Mouse (Mus musculus) stomach, embryonic 15.5 days (tissue): ENCODE data around the gene Olfr601. TPM values are rescaled to one million over a fixed set of nuclear protein-coding genes. Genes with fewer than 3 reads are reported as not detected.
"Not testable (repeated sequence)": the region's sequence is repeated elsewhere in the genome, so short reads cannot be mapped to it uniquely, and the experiment has no call there.

Source experiments
- ATAC-seq: fragments of 200-750 bp; cut with Nextera tagmentation; 2 replicates; pipeline ENCODE4 v1.8.0; 2017; ENCODE audit warnings: low read depth, moderate number of reproducible peaks, moderate TSS enrichment; ENCODE audit not compliant: insufficient read depth, low FRiP score
- H3K27ac ChIP-seq: fragments of 300-500 bp; sonication (generic); 2 replicates; pipeline ENCODE4 v1.5.1; 2015; ENCODE audit warnings: mild to moderate bottlenecking, inconsistent platforms
- H3K27me3 ChIP-seq: fragments of 300-500 bp; sonication (generic); replicated peaks from 2 replicates; pipeline ENCODE4 v1.6.1; 2015; ENCODE audit warnings: inconsistent platforms
- H3K36me3 ChIP-seq: fragments of 300-500 bp; sonication (generic); 2 replicates; pipeline ENCODE4 v1.6.1; 2015; ENCODE audit warnings: inconsistent platforms
- H3K4me1 ChIP-seq: fragments of 300-500 bp; sonication (generic); 2 replicates; pipeline ENCODE4 v1.6.1; 2015; ENCODE audit warnings: inconsistent platforms
- H3K4me2 ChIP-seq: fragments of 300-500 bp; sonication (generic); 2 replicates; pipeline ENCODE4 v1.6.1; 2015; ENCODE audit warnings: mild to moderate bottlenecking, inconsistent platforms
- H3K4me3 ChIP-seq: fragments of 300-500 bp; sonication (generic); replicated peaks from 2 replicates; pipeline ENCODE4 v1.5.1; 2015; ENCODE audit warnings: inconsistent platforms
- H3K9ac ChIP-seq: fragments of 300-500 bp; sonication (generic); 2 replicates; pipeline ENCODE4 v1.6.1; 2015; ENCODE audit warnings: inconsistent platforms
- H3K9me3 ChIP-seq: fragments of 300-500 bp; sonication (generic); 2 replicates; pipeline ENCODE4 v1.6.1; 2016; ENCODE audit warnings: inconsistent platforms
- WGBS: fragments of 180-500 bp; shearing (Covaris S2); methylation state at CpG from one replicate; pipeline ENCODE4 v1.1.7; 2015; 5-methylcytosine and 5-hydroxymethylcytosine counted together
- polyA plus RNA-seq: library from polyadenylated mRNA; unstranded; fragments of >200 nt; fragmentation: Nextera tagmentation; extraction: Ambion mirVana; gene quantifications from 2 replicates; pipeline ENCODE4 v1.2.1, GENCODE M21; 2015

Olfr601 gene
- polyA plus RNA-seq = not detected in 2 replicates

DNA sequence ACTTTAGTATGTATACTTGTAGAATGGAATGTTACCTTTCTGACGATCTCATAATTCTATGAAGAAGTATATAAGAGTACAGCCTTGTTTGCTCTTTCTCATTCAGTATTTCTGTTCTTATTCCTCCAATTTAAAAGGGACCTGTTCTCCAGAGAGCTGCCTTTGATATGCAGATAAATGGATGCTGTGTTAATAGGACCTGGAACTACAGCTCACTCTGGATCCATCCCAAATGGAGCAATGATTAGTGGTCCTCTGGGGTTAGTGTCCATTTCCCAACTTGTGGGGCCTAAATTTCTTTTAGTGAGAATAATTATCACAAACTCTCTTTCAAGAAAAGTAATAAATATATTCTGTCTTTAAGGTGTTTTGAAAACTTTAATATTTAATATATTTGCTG is at the start of gene Olfr601:
Gene Olfr601, minus strand, starts transcription at position 101 of the 400 bp plus-strand sequence.
- Histone ChIP-seq H3K27me3 (no peaks in the 10 kb centered on the region), H3K4me2 (no peak within 1 kb of the TSS), H3K4me3 (no peak within 1 kb of the TSS), H3K4me1 (no peaks in the 10 kb centered on the region), H3K9ac (no peak within 1 kb of the TSS), H3K9me3 (no peaks in the 10 kb centered on the region), H3K36me3 (no peaks in the 10 kb centered on the region), H3K27ac (no peak within 1 kb of the TSS)
- ATAC-seq = no peak
- WGBS = 95% methylated on average over 1 of the region's 1 CpGs

DNA sequence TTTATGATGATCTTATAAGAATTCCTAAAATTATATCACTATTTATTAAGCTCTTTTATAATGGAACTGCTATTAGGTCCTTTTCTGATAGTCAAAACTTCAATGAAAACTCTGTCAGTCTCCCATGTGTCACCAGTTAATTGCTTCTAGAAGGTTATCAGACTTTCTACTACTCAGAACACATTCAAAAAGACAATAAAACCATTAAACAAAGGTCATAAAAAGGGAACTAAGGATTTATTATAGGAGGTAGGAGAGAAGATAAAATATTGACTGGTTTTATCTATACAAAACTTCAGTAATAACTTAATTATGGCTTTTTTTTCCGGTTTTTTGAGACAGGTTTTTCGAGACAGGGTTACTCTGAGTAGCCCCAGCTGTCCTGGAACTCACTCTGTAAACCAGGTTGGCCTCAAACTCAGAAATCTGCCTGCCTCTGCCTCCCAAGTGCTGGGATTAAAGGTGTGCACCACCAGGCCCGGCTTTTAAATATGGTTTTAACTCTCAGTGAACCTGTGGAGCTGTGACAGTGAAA is 44.1 kb upstream of the Olfr601 start:
- H3K9me3 ChIP-seq, H3K27ac ChIP-seq, H3K4me2 ChIP-seq, H3K9ac ChIP-seq, ATAC-seq, H3K4me1 ChIP-seq, H3K4me3 ChIP-seq, H3K27me3 ChIP-seq, H3K36me3 ChIP-seq: not testable (repeated sequence)
- WGBS = 71% methylated on average over 3 of the region's 3 CpGs

DNA sequence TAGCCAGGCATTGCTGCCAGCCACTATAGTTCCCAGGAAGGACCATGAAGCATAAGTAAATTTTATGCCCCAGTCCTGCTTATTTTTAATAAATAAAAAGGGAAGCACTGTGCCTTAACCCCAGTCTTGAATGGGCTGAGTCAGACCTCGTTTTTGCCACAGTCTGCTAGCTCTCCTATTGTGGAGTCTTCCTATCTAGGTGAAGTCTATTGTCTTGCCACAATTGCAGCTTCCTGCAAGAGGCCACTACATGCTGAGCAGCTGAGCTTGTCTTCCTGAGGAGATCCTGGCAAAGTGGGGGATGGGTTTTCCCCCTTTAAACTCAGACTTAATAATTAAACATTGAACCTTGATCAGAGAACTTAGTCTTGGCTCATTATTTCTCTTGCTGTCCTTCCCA is 36.5 kb upstream of the Olfr601 start:
- Histone ChIP-seq H3K4me1 (no peaks in the 10 kb centered on the region), H3K9ac (no peak overlapping the region), H3K36me3 (no peaks in the 10 kb centered on the region), H3K27me3 (no peaks in the 10 kb centered on the region), H3K9me3 (no peaks in the 10 kb centered on the region), H3K27ac (no peak overlapping the region), H3K4me2 (no peak overlapping the region), H3K4me3 (no peak overlapping the region)
- 9% methylated on average over 1 of the region's 1 CpGs for WGBS
- ATAC-seq = no peak

DNA sequence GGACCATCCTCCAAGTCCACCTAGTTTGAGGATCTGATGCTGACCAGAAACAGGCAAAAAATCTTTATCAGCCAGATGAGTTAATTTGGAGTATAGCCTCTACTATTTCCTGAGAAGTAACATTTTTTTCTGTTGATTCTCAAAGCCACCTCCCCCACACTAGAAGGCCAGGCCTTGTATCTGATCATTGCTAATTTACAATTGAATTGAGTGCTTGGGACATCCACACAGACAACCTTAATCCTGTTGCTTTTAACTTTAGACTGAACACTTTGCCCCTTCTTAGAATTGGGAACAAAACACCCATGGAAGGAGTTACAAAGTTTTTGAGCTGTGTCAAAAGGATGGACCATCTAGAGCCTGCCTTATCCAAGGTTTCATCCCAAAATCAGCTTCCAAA is 35.3 kb upstream of the Olfr601 start:
- no peak for ATAC-seq
- Histone ChIP-seq H3K9me3 (no peaks in the 10 kb centered on the region), H3K9ac (no peak overlapping the region)

DNA sequence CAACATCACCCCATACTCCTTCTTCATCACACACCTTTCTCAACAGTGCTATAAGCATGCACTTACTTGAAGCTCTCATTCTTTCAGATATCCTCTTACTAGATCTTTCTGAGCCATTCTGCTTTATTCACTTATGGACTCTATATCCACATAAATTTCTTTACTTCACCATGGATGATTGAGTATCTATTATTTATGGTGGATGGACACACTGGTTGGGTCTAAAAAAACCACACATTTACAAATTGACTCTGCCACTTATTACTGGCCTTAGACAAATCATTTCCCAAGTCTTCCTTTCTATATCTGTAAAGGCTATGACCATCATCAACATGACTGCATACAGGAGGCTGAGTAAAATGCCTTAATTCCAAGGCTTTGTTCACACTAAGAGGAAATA is 23.6 kb upstream of the Olfr601 start, which contains the start of gene Olfr603:
Gene Olfr603, minus strand, starts transcription at position 101 of the 400 bp plus-strand sequence.
- Histone ChIP-seq H3K9ac (no peak within 1 kb of the TSS), H3K4me2 (no peak within 1 kb of the TSS), H3K27me3 (no peaks in the 10 kb centered on the region), H3K4me3 (no peak within 1 kb of the TSS), H3K36me3 (no peaks in the 10 kb centered on the region), H3K27ac (no peak within 1 kb of the TSS), H3K9me3 (no peaks in the 10 kb centered on the region), H3K4me1 (no peaks in the 10 kb centered on the region)
- ATAC-seq = no peak

More for the DNA sequence above, 35.3 kb upstream of the Olfr601 start:
- Histone ChIP-seq H3K27ac (no peak overlapping the region), H3K4me1 (no peaks in the 10 kb centered on the region), H3K27me3 (no peaks in the 10 kb centered on the region), H3K4me2 (no peak overlapping the region), H3K36me3 (no peaks in the 10 kb centered on the region), H3K4me3 (no peak overlapping the region)

DNA sequence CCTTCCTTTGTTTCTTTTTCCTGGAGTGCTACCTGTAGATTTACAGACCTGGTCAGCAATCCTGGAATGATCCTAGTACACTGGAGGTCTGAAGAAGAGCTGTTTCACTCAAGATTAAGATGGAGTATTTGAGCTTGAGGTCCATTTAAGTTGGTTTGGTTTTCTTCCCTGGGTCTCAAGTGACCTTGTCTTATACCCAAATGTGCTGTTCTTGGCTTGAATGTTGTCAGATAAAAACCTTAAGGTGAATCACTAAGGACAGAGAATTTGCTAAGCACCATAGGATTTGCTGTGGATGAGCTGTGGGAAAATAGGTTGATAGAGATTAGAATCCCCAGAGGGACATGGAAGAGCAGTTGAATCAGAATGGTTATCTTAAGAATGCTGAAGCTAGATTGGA is 12.9 kb downstream of the Olfr601 start, which contains the start of gene Olfr600:
Gene Olfr600, minus strand, starts transcription at position 101 of the 400 bp plus-strand sequence.
- no peak for ATAC-seq
- H3K9ac ChIP-seq = no peak within 1 kb of the TSS

DNA sequence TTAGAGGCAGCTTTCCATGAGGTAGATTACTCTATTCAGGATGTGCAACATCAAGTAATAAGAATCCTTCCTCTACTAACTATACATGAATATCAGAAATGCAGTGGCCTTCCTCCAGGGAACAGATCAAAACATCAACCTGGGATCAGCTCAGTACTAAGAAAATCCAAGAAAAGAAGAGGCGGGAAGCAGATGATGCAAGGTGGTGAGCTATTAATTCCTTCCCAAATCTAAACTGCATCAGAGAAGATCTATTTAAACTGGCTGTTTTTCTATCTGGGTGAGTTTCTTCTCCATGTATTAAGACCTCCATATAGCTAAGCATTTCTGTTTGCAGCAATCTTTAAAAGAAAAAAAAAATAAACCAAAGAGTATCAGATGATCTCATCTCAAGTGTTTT is 26.8 kb downstream of the Olfr601 start, which contains the start of gene Olfr599:
Gene Olfr599, plus strand, starts transcription at position 301 of the 400 bp plus-strand sequence.
- ATAC-seq = no peak
- Histone ChIP-seq H3K36me3 (no peaks in the 10 kb centered on the region), H3K4me3 (no peak within 1 kb of the TSS), H3K27ac (no peak within 1 kb of the TSS), H3K4me2 (no peak within 1 kb of the TSS), H3K27me3 (no peaks in the 10 kb centered on the region), H3K4me1 (no peaks in the 10 kb centered on the region), H3K9ac (no peak within 1 kb of the TSS), H3K9me3 (no peaks in the 10 kb centered on the region)
- WGBS = 88% methylated on average over 1 of the region's 1 CpGs

More for the DNA sequence above, 12.9 kb downstream of the Olfr601 start, which contains the start of gene Olfr600:
- Histone ChIP-seq H3K27me3 (no peaks in the 10 kb centered on the region), H3K27ac (no peak within 1 kb of the TSS), H3K9me3 (no peaks in the 10 kb centered on the region), H3K36me3 (no peaks in the 10 kb centered on the region), H3K4me3 (no peak within 1 kb of the TSS), H3K4me2 (no peak within 1 kb of the TSS), H3K4me1 (no peaks in the 10 kb centered on the region)

DNA sequence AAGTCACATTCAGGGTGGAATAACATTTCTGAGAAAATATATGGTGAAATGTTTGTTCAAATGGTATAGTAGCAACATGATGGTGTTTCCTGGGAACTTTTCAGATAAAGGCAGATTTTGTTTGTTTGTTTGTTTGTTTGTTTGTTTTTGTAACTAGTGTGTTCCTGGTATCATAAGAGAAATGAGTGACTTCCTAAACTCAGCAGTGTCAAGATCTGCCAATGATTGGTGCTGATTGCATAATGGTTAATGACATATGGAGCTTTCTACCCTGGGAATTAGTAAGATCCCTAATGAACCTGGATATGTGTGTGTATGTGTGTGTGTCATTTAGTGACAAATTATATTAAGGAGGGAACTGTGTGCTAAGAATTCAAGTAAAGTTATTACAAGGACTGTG is 39.2 kb downstream of the Olfr601 start, which contains the start of gene Olfr598:
Gene Olfr598, plus strand, starts transcription at position 301 of the 400 bp plus-strand sequence.
- no peak within 1 kb of the TSS for H3K9ac ChIP-seq
- no peak within 1 kb of the TSS for H3K27ac ChIP-seq
- no peaks in the 10 kb centered on the region for H3K36me3 ChIP-seq
- H3K9me3 ChIP-seq = no peaks in the 10 kb centered on the region
- no peaks in the 10 kb centered on the region for H3K27me3 ChIP-seq
- no peak for ATAC-seq
- H3K4me2 ChIP-seq = no peak within 1 kb of the TSS
- H3K4me3 ChIP-seq = no peak within 1 kb of the TSS
- H3K4me1 ChIP-seq = no peaks in the 10 kb centered on the region

DNA sequence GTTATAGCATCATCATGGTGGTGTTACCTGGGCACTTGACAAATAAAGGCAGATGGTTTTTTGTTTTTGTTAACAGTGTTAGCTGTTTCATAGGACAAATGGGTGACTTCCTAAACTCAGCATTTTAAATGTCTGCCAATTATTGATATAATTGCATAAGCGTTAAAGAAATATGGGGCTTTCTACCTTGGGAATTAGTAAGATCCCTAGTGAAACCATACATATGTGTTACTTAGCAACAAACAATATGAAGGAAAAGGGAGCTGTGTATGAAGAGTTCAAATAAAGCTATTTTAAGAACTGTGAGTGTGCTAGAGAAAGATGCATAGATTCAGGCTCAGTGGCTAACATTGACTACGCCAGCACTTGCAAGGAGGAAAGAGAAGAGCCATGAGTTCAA is 46.4 kb downstream of the Olfr601 start, which contains the start of gene Olfr597:
Gene Olfr597, plus strand, starts transcription at position 301 of the 400 bp plus-strand sequence.
- H3K9me3 ChIP-seq, H3K4me3 ChIP-seq, H3K4me2 ChIP-seq, H3K4me1 ChIP-seq, H3K27me3 ChIP-seq, H3K27ac ChIP-seq, H3K9ac ChIP-seq, ATAC-seq, H3K36me3 ChIP-seq: not testable (repeated sequence)
- 79% methylated on average over 2 of the region's 2 CpGs for WGBS

Other genes with a start within 250 kb of the Olfr601 start
- not detected in 2 replicates for gene Olfr586, start 237.0 kb downstream of the Olfr601 start, polyA plus RNA-seq
- gene Olfr588-ps1, start 221.8 kb downstream of the Olfr601 start, polyA plus RNA-seq = not detected in 2 replicates
- not detected in 2 replicates for gene Olfr589, start 206.3 kb downstream of the Olfr601 start, polyA plus RNA-seq
- gene Olfr591, start 184.3 kb downstream of the Olfr601 start, polyA plus RNA-seq = not detected in 2 replicates
- gene Olfr592, start 177.9 kb downstream of the Olfr601 start, polyA plus RNA-seq = not detected in 2 replicates
- not detected in 2 replicates for gene Olfr593, start 150.8 kb downstream of the Olfr601 start, polyA plus RNA-seq
- gene Olfr594, start 145.7 kb downstream of the Olfr601 start, polyA plus RNA-seq = not detected in 2 replicates
- gene Usp17ld, start 110.2 kb downstream of the Olfr601 start, polyA plus RNA-seq = not detected in 2 replicates
- gene Olfr596, start 57.0 kb downstream of the Olfr601 start, polyA plus RNA-seq = not detected in 2 replicates
- not detected in 2 replicates for gene Olfr597, start 46.3 kb downstream of the Olfr601 start, polyA plus RNA-seq
- gene Olfr598, start 39.1 kb downstream of the Olfr601 start, polyA plus RNA-seq = not detected in 2 replicates
- not detected in 2 replicates for gene Olfr599, start 26.7 kb downstream of the Olfr601 start, polyA plus RNA-seq
- gene Olfr600, start 13.0 kb downstream of the Olfr601 start, polyA plus RNA-seq = not detected in 2 replicates
- not detected in 2 replicates for gene Olfr603, start 23.5 kb upstream of the Olfr601 start, polyA plus RNA-seq
- not detected in 2 replicates for gene Usp17lc, start 52.4 kb upstream of the Olfr601 start, polyA plus RNA-seq
- gene Olfr605, start 82.8 kb upstream of the Olfr601 start, polyA plus RNA-seq = not detected in 2 replicates
- gene Olfr606, start 86.4 kb upstream of the Olfr601 start, polyA plus RNA-seq = not detected in 2 replicates
- gene Olfr607, start 101.5 kb upstream of the Olfr601 start, polyA plus RNA-seq = not detected in 2 replicates
- not detected in 2 replicates for gene Olfr608, start 107.2 kb upstream of the Olfr601 start, polyA plus RNA-seq
- not detected in 2 replicates for gene Olfr609, start 135.4 kb upstream of the Olfr601 start, polyA plus RNA-seq
- not detected in 2 replicates for gene Olfr610, start 149.5 kb upstream of the Olfr601 start, polyA plus RNA-seq
- gene Olfr611, start 158.2 kb upstream of the Olfr601 start, polyA plus RNA-seq = not detected in 2 replicates
- not detected in 2 replicates for gene Olfr612, start 180.1 kb upstream of the Olfr601 start, polyA plus RNA-seq
- not detected in 2 replicates for gene Olfr613, start 185.4 kb upstream of the Olfr601 start, polyA plus RNA-seq
- gene Olfr615, start 193.4 kb upstream of the Olfr601 start, polyA plus RNA-seq = not detected in 2 replicates
- not detected in 2 replicates for gene Olfr616, start 206.5 kb upstream of the Olfr601 start, polyA plus RNA-seq
- not detected in 2 replicates for gene Olfr617, start 210.4 kb upstream of the Olfr601 start, polyA plus RNA-seq
- not detected in 2 replicates for gene Olfr618, start 227.4 kb upstream of the Olfr601 start, polyA plus RNA-seq
- not detected in 2 replicates for gene Olfr619, start 237.9 kb upstream of the Olfr601 start, polyA plus RNA-seq
- gene Olfr620, start 249.9 kb upstream of the Olfr601 start, polyA plus RNA-seq = not detected in 2 replicates